Mouse (Mus musculus) midbrain, embryonic 13.5 days (tissue): Measurements from ENCODE around the gene Cct8l1. TPM values are rescaled to one million over a fixed set of nuclear protein-coding genes. Genes with fewer than 3 reads are reported as not detected.

Experiments used
- ATAC-seq: fragments of 200-750 bp; cut with Nextera tagmentation; 2 replicates; pipeline ENCODE4 v1.8.0; 2017; ENCODE audit warnings: mild to moderate bottlenecking, moderate TSS enrichment, moderate library complexity
- H3K27ac ChIP-seq: fragments of 300-500 bp; sonication (generic); 2 replicates; pipeline ENCODE4 v1.5.1; 2015; ENCODE audit warnings: inconsistent platforms, mild to moderate bottlenecking, moderate library complexity
- H3K27me3 ChIP-seq: fragments of 300-500 bp; sonication (generic); 2 replicates; pipeline ENCODE4 v1.6.1; 2015; ENCODE audit warnings: mild to moderate bottlenecking, inconsistent platforms
- H3K36me3 ChIP-seq: fragments of 300-500 bp; sonication (generic); 2 replicates; pipeline ENCODE4 v1.6.1; 2015; ENCODE audit warnings: mild to moderate bottlenecking, inconsistent platforms
- H3K4me1 ChIP-seq: fragments of 300-500 bp; sonication (generic); replicated peaks from 2 replicates; pipeline ENCODE4 v1.6.1; 2015; ENCODE audit warnings: inconsistent platforms
- H3K4me2 ChIP-seq: fragments of 300-500 bp; sonication (generic); replicated peaks from 2 replicates; pipeline ENCODE4 v1.6.1; 2015; ENCODE audit warnings: moderate library complexity, mild to moderate bottlenecking, inconsistent platforms
- H3K4me3 ChIP-seq: fragments of 300-500 bp; sonication (generic); replicated peaks from 2 replicates; pipeline ENCODE4 v1.5.1; 2015; ENCODE audit warnings: mild to moderate bottlenecking, inconsistent platforms
- H3K9ac ChIP-seq: fragments of 300-500 bp; sonication (generic); replicated peaks from 2 replicates; pipeline ENCODE4 v1.6.1; 2015; ENCODE audit warnings: mild to moderate bottlenecking, inconsistent platforms
- H3K9me3 ChIP-seq: fragments of 300-500 bp; sonication (generic); 2 replicates; pipeline ENCODE4 v1.6.1; 2016; ENCODE audit warnings: mild to moderate bottlenecking, inconsistent platforms
- WGBS: fragments of 180-500 bp; shearing (Covaris S2); methylation state at CpG from one replicate; pipeline ENCODE4 v1.1.7; 2015; 5-methylcytosine and 5-hydroxymethylcytosine counted together
- polyA plus RNA-seq: library from polyadenylated mRNA; unstranded; fragments of >200 nt; fragmentation: Nextera tagmentation; extraction: Ambion mirVana; gene quantifications from 2 replicates; pipeline ENCODE4 v1.2.1, GENCODE M21; 2015

The Cct8l1 gene
- polyA plus RNA-seq, 1 experiment from 2014 or later, result 0.11 TPM

- 94% methylated on average over 5 of the region's 5 CpGs for WGBS
- no peak overlapping the region for H3K4me3 ChIP-seq
- H3K4me2 ChIP-seq, result no peak overlapping the region
- no peak overlapping the region for H3K27ac ChIP-seq
- no peaks in the 10 kb centered on the region for H3K9me3 ChIP-seq
- H3K9ac ChIP-seq, result no peak overlapping the region
- ATAC-seq, result no peak
- H3K4me1 ChIP-seq, result no peaks in the 10 kb centered on the region
- H3K27me3 ChIP-seq, result no peaks in the 10 kb centered on the region
- no peaks in the 10 kb centered on the region for H3K36me3 ChIP-seq
Observed at GRCm38 (mm10) chr5:25506041-25506440, 9.8 kb upstream of the Cct8l1 start.

- Histone ChIP-seq H3K4me1 (no peaks in the 10 kb centered on the region), H3K27me3 (no peaks in the 10 kb centered on the region), H3K9me3 (no peaks in the 10 kb centered on the region), H3K27ac (no peak overlapping the region), H3K4me3 (no peak overlapping the region), H3K4me2 (no peak overlapping the region), H3K36me3 (no peaks in the 10 kb centered on the region), H3K9ac (no peak overlapping the region)
- ATAC-seq, result no peak
- WGBS, result 93% methylated on average over 11 of the region's 11 CpGs
Observed at GRCm38 (mm10) chr5:25516301-25516895, 531 bp downstream of the Cct8l1 start.

GRCm38 (mm10) chr5:25517550-25517949 lies 1.7 kb downstream of the Cct8l1 start:
- Histone ChIP-seq H3K27me3 (no peaks in the 10 kb centered on the region), H3K4me3 (no peak overlapping the region), H3K36me3 (no peaks in the 10 kb centered on the region), H3K9me3 (no peaks in the 10 kb centered on the region), H3K27ac (no peak overlapping the region), H3K9ac (no peak overlapping the region), H3K4me1 (no peaks in the 10 kb centered on the region), H3K4me2 (no peak overlapping the region)
- WGBS, result 87% methylated on average over 5 of the region's 5 CpGs
- ATAC-seq, result no peak

DNA sequence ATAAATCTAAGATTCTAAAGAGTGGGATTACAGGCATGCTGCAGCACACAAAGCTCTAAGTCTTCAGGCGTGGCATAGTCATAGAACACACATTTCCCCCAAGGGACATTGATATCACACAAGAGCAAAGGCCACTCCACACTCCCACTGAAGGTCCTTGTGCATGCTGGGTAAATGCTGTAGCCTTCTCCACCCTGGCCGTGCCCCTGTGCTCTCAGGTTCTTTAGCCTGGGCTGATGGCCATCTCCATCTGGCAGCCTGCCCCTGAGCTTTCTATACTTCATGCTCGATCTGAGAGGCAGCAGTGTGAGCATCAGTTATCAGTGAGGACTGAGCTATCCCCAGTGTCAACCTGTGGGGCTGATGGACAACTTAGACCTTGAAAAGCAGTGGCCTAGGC lies 4.0 kb downstream of the Cct8l1 start:
- Histone ChIP-seq H3K4me3 (no peak overlapping the region), H3K9me3 (no peaks in the 10 kb centered on the region), H3K27me3 (no peaks in the 10 kb centered on the region), H3K9ac (no peak overlapping the region), H3K27ac (no peak overlapping the region), H3K4me2 (no peak overlapping the region), H3K36me3 (no peaks in the 10 kb centered on the region), H3K4me1 (no peaks in the 10 kb centered on the region)
- no peak for ATAC-seq
- 80% methylated on average over 3 of the region's 3 CpGs for WGBS

DNA sequence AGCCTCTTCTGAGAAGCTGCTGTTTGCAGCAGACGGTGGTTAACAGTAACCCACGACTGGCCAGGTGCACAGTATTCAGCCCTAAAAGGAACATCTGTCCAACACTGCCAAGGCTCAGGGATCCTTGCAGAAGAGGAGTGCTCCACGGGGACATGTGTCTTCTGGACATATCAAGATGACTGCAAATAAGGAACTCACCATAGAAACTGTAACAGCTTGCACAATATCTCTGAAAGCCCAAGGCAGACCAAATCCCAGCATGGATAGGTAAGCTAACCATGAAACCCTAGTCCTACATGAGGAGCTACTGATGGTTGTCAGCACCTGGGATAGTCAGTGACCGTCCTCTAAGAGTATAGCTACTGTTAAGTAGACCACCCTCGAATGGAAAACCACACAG lies 5.6 kb downstream of the Cct8l1 start:
- no peaks in the 10 kb centered on the region for H3K36me3 ChIP-seq
- no peaks in the 10 kb centered on the region for H3K9me3 ChIP-seq
- H3K9ac ChIP-seq, result no peak overlapping the region
- H3K4me2 ChIP-seq, result no peak overlapping the region
- no peak overlapping the region for H3K27ac ChIP-seq
- ATAC-seq, result no peak
- no peak overlapping the region for H3K4me3 ChIP-seq
- H3K4me1 ChIP-seq, result no peaks in the 10 kb centered on the region
- WGBS, result 88% methylated on average over 5 of the region's 5 CpGs
- H3K27me3 ChIP-seq, result no peaks in the 10 kb centered on the region

GRCm38 (mm10) chr5:25526116-25526515 lies 10.2 kb downstream of the Cct8l1 start:
- no peaks in the 10 kb centered on the region for H3K27me3 ChIP-seq
- no peaks in the 10 kb centered on the region for H3K9me3 ChIP-seq
- H3K27ac ChIP-seq, result no peak overlapping the region
- H3K4me1 ChIP-seq, result peaks cover 5% of the 10 kb centered on the region; the same call in 1 of the 2 replicates
- H3K36me3 ChIP-seq, result no peaks in the 10 kb centered on the region
- no peak for ATAC-seq
- WGBS, result 52% methylated on average over 5 of the region's 5 CpGs
- H3K4me3 ChIP-seq, result no peak overlapping the region
- no peak overlapping the region for H3K4me2 ChIP-seq
- no peak overlapping the region for H3K9ac ChIP-seq

DNA sequence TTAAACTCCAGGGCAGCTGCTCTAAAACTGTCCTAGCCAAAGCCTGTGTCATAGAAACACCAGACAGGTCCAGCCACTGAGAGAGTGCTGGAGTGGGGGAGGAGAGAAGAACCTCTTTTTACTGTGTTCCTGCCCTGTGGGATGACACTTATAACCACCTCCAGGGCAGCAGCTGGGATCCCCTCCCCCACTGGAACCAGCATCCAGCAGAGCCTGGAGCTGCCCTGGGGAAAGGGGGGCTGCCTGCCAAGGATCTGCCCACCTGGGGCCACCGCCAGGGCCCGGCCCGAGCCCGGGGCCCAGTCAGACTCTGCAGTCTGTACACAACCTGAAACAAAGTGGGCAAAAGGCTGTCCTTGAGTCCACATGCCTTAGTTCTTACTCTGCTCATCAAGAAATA lies 11.1 kb downstream of the Cct8l1 start:
- Histone ChIP-seq H3K4me3 (no peak overlapping the region), H3K4me1 (peaks cover 5% of the 10 kb centered on the region; the same call in 1 of the 2 replicates), H3K9me3 (no peaks in the 10 kb centered on the region), H3K27ac (no peak overlapping the region), H3K27me3 (no peaks in the 10 kb centered on the region), H3K9ac (no peak overlapping the region), H3K36me3 (no peaks in the 10 kb centered on the region), H3K4me2 (no peak overlapping the region)
- ATAC-seq, result no peak
- 40% methylated on average over 4 of the region's 4 CpGs for WGBS

- H3K4me1 ChIP-seq, result peaks cover 5% of the 10 kb centered on the region; the same call in 1 of the 2 replicates
- H3K36me3 ChIP-seq, result no peaks in the 10 kb centered on the region
- ATAC-seq, result no peak
- no peak overlapping the region for H3K4me2 ChIP-seq
- no peak overlapping the region for H3K4me3 ChIP-seq
- WGBS, result 57% methylated on average over 1 of the region's 1 CpGs
- no peak overlapping the region for H3K27ac ChIP-seq
- no peaks in the 10 kb centered on the region for H3K27me3 ChIP-seq
- no peak overlapping the region for H3K9ac ChIP-seq
- H3K9me3 ChIP-seq, result no peaks in the 10 kb centered on the region
Observed at GRCm38 (mm10) chr5:25527971-25528370, 12.1 kb downstream of the Cct8l1 start.

DNA sequence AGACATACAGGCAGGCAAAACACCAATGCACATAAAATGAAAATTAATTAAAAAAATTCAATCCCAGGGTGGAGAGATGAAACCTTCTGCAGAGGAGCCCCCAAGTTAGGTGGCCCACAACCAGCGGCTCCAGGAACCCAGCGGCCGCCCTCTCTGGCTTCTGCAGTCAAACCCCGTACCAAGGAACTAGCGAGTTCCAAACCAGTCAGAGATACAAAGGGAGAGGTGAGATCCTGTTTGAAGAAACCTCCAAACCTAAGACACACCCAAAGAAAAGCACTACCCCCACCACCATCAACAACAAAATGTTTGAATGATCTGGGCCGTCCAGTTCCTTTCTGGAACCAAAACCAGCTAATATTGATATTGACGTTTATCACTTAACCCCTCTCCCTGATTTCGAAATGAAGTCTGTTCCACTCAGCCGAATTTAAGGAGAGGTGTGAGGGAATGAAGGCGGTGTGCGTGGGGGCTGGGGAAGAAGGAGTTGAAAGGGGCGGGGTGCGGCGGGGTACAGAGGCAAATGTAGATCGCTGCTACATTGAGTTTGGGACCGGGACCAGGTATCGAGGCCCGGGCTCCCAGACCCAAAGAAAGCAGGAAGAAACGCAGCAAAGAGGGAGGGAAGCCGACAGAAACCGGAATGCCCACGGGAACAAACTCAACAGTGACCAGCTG lies 13.1 kb downstream of the Cct8l1 start:
- peak overlapping the region; percentile 61 for H3K27ac ChIP-seq
- WGBS, result 12% methylated on average over 22 of the region's 22 CpGs

GRCm38 (mm10) chr5:25529529-25530421 lies 13.9 kb downstream of the Cct8l1 start:
- Histone ChIP-seq H3K4me1 (peaks cover 5% of the 10 kb centered on the region; the same call in 1 of the 2 replicates), H3K9me3 (no peaks in the 10 kb centered on the region), H3K27ac (peak overlapping the region; percentile 98), H3K27me3 (no peaks in the 10 kb centered on the region), H3K4me3 (peak overlapping the region; percentile 68), H3K36me3 (no peaks in the 10 kb centered on the region), H3K9ac (peak overlapping the region; percentile 78), H3K4me2 (peak overlapping the region; percentile 65)
- under 1% methylated on average over 67 of the region's 87 CpGs for WGBS
- ATAC-seq, result peak; percentile 100

More for the DNA sequence above, 13.1 kb downstream of the Cct8l1 start:
- peak overlapping the region; percentile 65 for H3K4me2 ChIP-seq
- H3K27me3 ChIP-seq, result no peaks in the 10 kb centered on the region
- peaks cover 5% of the 10 kb centered on the region; the same call in 1 of the 2 replicates for H3K4me1 ChIP-seq
- peak; percentile 65; the same call in 1 of the 2 replicates for ATAC-seq
- H3K36me3 ChIP-seq, result no peaks in the 10 kb centered on the region
- peak overlapping the region; percentile 50 for H3K9ac ChIP-seq
- H3K9me3 ChIP-seq, result no peaks in the 10 kb centered on the region
- H3K4me3 ChIP-seq, result peak overlapping the region; percentile 68

GRCm38 (mm10) chr5:25530629-25531028 lies 14.8 kb downstream of the Cct8l1 start:
- Histone ChIP-seq H3K4me1 (peaks cover 5% of the 10 kb centered on the region; the same call in 1 of the 2 replicates), H3K4me3 (peak overlapping the region; percentile 68), H3K27me3 (no peaks in the 10 kb centered on the region), H3K9ac (peak overlapping the region; percentile 78; the same call in 1 of the 2 replicates), H3K27ac (peak overlapping the region; percentile 98), H3K9me3 (no peaks in the 10 kb centered on the region), H3K4me2 (peak overlapping the region; percentile 65), H3K36me3 (no peaks in the 10 kb centered on the region)
- ATAC-seq, result no peak
- 24% methylated on average over 2 of the region's 2 CpGs for WGBS
